Mouse (Mus musculus) layer of hippocampus, postnatal 10 days (tissue): ENCODE results near the gene Gpm6a. TPM values are rescaled to one million over a fixed set of nuclear protein-coding genes. Genes with fewer than 3 reads are reported as not detected.

ENCODE experiments used
- DNase-seq, 2 experiments: peaks; one replicate each; pipeline ENCODE4 v3.0.0; 2021; ENCODE audit warnings: low spot score in 2 of 2
- long read RNA-seq: library from polyadenylated mRNA; stranded (forward); transcript quantifications from one replicate; pipeline ENCODE4 v2.0.0, GENCODE M21; 2023
- total RNA-seq, 2 experiments: library from RNA; stranded (reverse); gene quantifications; 2 replicates each; pipeline ENCODE4 v1.2.3; 2021

The Gpm6a gene
- total RNA-seq = 1,000 to 10,000 TPM in 1 of 2 experiments, 100 to 1,000 TPM in 1; 988 to 1,034 TPM
- long read RNA-seq, transcript Gpm6a-201 (7 exons, 3,215 nt) = major isoform, 403 of 792 reads
- long read RNA-seq, partial matches to known transcripts = 366 of 792 reads
- long read RNA-seq, other reads (novel, unspliced or antisense) = 23 of 792 reads

- peak; percentile 60 to 71 for DNase-seq
Observed at GRCm38 (mm10) chr8:54954741-54955455, at the start of gene Gpm6a. Gene Gpm6a (plus strand): TSS chr8:54954843.

- no peak for DNase-seq
Observed at GRCm38 (mm10) chr8:54912891-54913290, 41.8 kb upstream of the Gpm6a start.

GRCm38 (mm10) chr8:54917710-54918109 is 36.9 kb upstream of the Gpm6a start:
- no peak for DNase-seq

GRCm38 (mm10) chr8:54922160-54922855 is 32.3 kb upstream of the Gpm6a start:
- DNase-seq = no peak

GRCm38 (mm10) chr8:54924936-54925335 is 29.7 kb upstream of the Gpm6a start:
- DNase-seq = no peak

GRCm38 (mm10) chr8:54932306-54932705 is 22.3 kb upstream of the Gpm6a start:
- DNase-seq = no peak

GRCm38 (mm10) chr8:54953351-54953750 is 1.3 kb upstream of the Gpm6a start:
- DNase-seq = no peak

GRCm38 (mm10) chr8:54954030-54954429 is 613 bp upstream of the Gpm6a start:
- DNase-seq = peak in 1 of 2 experiments; percentile 27

- DNase-seq = no peak
Observed at GRCm38 (mm10) chr8:54955456-54955800, 785 bp downstream of the Gpm6a start.

GRCm38 (mm10) chr8:54955935-54956573 is 1.4 kb downstream of the Gpm6a start:
- no peak for DNase-seq

GRCm38 (mm10) chr8:54956787-54957186 is 2.1 kb downstream of the Gpm6a start:
- DNase-seq = no peak

- no peak for DNase-seq
Observed at GRCm38 (mm10) chr8:54957506-54957905, 2.9 kb downstream of the Gpm6a start.

- no peak for DNase-seq
Observed at GRCm38 (mm10) chr8:54961571-54961970, 6.9 kb downstream of the Gpm6a start.

GRCm38 (mm10) chr8:54975020-54975419 is 20.4 kb downstream of the Gpm6a start:
- DNase-seq = no peak

- DNase-seq = no peak
Observed at GRCm38 (mm10) chr8:54975506-54975905, 20.9 kb downstream of the Gpm6a start.

GRCm38 (mm10) chr8:54975927-54976326 is 21.3 kb downstream of the Gpm6a start:
- no peak for DNase-seq

GRCm38 (mm10) chr8:54976663-54977062 is 22.0 kb downstream of the Gpm6a start:
- no peak for DNase-seq

- no peak for DNase-seq
Observed at GRCm38 (mm10) chr8:54986791-54987190, 32.1 kb downstream of the Gpm6a start.

- no peak for DNase-seq
Observed at GRCm38 (mm10) chr8:54989093-54989492, 34.5 kb downstream of the Gpm6a start.

- no peak for DNase-seq
Observed at GRCm38 (mm10) chr8:54991840-54992609, 37.4 kb downstream of the Gpm6a start.

GRCm38 (mm10) chr8:54995662-54996061 is 41.0 kb downstream of the Gpm6a start:
- no peak for DNase-seq
